Mouse (Mus musculus): Measurements from ENCODE around the gene Heg1.
A peak's percentile ranks its signal among the peaks of the same experiment; 100 is the strongest.

The Heg1 gene

DNA sequence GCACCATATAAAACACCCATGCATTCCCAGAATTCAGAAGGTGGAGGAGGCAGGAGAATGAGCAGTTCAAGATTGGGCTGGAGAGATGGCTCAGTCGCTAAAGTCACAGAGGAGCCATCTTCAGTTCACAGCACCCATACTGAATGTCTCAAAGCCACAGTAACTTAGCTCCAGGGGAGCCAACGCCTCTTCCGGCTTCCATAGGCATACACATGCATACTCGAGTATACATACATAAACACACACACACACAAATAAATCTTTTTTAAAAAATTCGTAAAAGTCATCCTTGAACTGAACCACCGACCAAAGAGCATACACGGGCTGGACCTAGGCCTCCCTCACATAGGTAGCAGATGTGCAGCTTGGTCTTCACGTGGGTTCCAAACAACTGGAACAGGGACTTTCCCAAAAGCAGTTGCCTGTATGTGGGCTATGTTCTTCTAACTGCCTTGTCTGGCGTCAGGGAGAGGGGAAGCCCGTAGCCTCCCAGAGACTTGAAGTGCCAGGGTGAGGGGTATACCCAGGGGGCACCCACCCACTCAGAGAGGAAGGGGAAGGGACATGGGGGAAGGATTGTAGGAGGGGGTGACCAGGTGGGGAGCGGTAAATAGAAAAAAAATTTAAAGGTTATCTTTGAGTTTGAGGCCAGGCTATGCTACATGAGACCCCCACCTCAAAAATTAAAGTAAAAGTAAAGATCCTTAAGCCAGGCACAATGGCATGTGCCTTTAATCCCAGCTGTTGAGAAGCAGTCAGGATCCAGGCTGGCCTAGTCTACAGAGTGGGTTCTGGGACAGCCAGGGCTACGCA lies 24.6 kb downstream of the Heg1 start:
- no peak for DNase-seq

DNA sequence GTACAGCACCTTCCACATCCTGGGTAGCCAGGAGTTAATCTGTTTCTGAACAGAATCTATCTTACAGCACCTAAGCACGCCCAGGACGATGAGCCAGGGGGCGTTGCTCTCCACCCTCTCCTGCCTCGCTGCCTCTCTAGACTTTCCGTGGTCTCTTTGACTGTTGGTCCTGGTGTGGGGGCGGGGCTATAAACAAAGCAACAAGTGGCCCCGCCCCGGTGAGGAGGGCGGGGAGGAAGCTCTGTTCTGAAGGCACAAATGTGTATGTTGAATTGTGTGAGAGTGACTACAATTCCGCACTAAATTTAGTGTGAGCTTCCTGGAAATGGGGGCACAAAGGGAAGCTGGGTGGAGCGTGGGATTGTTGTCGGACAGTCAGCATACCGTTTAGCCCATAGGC lies 30.1 kb downstream of the Heg1 start:
- DNase-seq: peak; percentile 77 to 89

DNA sequence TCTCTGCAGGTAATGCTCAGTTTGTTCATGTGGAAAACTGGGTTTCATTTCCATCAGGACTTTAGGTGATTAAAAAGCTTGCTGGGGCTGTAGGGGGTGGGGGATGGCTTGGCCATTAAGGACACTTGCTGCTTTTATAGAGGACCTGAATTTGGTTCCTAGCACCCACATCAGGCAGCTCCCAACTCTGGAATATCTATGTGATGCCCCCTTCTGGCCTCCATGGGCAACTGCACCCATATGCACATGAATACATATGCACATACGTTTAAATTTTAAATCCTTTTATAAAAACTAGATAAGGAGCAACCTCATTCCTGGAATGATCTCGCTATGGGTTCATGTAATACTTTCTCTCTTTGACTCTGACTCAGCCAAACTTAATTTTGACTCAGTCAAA lies 39.1 kb downstream of the Heg1 start:
- DNase-seq: no peak

DNA sequence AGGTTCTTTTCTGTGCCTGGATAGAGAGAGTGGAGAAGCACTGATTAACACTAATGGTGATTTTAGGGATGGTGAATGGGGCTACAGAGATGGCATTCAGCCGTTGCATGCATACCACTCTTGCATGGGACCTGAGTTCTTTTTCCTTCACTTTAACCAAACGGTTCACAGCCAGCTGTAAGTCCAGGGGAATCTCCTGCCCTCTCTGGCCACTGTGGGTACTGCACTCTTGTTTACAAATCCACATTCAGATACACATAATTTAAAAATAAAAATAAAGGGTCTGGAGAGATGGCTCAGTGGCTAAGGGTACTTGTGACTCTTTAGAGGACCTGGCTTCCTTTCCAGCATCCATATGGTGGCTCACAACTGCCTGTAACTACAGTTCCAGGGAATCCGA lies 39.8 kb downstream of the Heg1 start:
- no peak for DNase-seq

DNA sequence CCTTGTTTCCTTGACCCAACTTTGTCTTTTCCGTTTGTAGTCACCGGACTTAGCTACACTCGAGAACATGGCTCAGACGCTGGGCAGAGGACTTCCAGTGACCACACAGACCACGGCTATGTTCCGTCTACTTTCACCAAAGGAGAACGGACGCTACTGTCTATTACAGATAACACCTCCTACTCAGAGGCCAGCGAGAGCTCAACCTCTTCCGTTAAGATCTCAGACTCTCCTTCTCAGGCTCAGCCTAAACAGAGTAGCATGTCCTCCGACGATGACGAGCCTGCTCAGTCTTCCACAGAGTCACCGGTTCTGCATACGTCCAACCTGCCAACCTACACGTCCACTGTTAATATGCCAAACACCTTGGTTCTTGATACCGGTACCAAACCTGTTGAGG lies 42.1 kb downstream of the Heg1 start:
- DNase-seq: no peak

DNA sequence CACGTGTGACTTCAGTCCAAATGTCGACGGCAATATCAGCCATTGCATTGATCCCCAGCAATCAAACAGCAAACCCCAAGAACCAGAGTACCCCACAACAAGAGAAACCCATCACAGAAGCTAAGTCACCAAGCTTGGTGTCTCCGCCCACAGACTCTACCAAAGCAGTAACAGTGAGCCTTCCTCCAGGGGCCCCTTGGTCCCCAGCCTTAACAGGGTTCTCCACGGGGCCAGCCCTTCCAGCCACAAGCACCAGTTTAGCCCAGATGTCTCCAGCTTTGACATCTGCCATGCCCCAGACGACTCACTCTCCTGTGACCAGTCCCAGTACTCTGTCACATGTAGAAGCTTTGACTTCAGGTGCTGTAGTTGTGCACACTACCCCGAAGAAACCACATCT lies 42.7 kb downstream of the Heg1 start:
- no peak for DNase-seq

DNA sequence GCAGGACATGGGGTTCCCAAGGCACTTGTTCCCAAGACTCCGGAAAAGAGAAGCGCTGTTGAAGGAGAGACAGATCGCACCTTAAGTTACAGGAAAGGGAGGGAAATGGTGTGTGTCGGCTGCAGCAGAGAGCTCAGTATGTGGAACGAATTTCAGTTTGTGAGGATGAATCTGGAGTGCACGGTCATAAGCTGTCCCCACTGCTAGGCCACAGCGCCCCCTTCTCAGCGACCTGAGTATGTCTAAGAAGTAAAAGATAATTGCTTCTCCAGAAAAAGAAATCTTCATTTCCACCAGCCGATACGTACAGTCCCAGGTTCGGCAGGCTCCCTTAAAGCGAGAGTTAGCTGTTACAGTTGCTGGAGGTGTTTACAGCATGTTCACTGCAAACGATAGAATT lies 44.3 kb downstream of the Heg1 start:
- DNase-seq: no peak

DNA sequence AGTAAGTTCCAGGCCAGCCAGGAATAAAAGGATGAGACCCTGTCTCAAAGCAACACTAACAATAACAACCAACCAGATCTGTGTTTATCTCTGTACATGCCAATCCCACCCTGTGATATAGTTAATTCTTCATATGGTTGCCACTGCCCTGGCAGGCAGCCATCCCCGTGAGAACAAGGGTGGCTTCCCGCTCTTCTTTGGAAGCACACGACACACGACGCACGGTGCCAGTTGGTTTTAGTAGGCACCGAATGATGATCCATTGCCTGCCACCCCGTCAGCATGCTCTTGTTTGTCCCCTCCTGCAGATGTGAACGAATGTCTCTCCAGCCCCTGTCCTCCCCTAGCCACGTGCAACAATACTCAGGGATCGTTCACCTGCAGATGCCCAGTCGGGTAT lies 47.1 kb downstream of the Heg1 start:
- DNase-seq: no peak

DNA sequence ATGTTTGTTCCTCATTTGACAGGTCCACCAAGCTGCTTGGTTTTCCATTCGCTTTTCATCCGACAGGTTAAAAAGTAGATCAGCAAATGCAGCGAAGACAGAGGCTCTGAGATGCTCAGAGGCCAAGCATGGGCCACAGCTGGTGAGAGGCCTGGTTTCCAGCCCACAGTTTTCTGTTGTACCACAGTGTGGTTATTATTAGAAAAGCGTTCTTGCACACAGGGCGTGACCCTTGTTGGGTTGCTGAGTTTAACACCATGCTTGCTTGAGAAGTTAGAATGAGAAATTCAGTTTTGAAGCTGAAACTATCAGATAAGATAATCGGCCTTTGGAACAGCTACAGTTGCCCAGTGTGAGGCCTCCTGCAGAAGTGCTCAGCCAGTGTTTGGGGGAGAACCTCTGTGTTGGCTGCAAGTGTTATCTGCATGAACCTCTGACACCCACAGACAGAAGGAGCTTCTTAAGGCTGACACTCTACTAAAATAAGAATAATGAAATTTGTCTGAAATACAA lies 48.1 kb downstream of the Heg1 start:
- DNase-seq: no peak

DNA sequence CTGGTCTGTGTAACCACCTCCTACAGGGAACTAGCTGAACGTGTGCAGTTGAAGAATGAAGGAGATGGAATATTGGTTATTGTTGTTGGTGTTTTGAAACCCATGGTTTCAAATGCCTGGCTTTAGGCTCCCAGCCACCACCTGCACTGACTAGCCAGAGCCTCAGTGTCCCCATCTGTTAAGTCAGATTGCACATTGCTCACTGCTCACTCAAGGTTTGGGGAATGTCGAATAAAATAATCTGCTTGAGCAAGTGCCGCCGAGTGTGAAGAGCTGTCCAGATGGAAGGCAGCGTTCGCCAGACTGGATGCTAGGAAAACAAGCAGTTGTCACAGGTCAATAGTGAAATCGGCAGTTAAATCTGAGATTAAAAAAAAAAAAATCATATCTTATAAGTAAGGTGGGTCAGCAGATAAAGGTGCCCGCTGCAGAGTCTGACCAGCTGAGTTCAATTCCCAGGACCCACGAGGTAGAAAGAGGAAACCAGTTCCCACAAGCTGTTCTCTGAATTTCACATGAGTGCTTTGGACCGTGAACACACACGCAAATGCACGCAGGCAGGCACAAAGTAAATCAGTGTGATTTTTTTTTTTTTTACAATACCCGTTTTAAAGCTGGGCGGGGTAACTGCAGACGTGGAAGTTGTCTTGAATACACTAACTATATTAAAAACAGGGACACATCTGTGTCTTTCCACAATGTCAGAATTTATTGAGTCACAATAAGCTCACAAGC lies 48.8 kb downstream of the Heg1 start:
- DNase-seq: no peak

DNA sequence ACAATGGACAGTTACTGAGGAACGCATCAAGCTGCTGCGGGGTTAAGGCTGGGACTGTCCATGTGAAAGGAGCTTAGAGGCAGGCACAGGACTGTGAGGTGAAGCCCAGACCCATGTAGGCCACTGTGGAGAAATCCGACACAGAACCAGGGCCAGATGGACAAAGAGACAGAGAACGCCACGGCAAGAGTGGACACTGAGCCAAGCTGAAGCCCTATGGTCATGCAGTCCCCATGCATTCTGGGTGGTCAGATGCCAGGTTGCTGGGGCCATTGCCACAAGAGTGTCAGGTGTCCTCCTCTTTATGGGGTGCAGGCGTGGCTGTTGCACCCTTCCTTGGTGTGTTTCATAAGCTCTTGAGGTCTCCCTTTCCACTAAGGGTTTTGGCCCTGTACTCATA lies 49.7 kb downstream of the Heg1 start:
- no peak for DNase-seq

DNA sequence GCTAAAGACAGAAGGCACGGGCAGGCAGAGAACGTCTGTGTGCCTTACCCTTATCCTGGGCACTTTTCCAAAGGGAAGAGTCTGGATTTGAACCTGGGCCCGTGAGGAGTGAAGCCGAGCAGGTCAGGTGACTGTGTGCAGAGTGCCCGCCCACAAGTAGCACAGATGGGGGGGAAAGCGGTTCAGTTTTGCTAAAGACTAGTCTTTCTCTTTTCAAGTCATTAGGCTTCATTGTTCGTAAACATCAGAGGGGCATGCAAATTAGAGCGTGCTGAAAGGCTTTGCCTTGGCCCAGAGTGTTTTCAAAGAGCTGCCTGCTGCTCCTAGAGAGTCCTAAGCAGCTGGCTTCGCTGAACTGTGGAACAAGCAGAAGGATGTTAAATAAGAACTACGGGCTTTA lies 50.4 kb downstream of the Heg1 start:
- no peak for DNase-seq

DNA sequence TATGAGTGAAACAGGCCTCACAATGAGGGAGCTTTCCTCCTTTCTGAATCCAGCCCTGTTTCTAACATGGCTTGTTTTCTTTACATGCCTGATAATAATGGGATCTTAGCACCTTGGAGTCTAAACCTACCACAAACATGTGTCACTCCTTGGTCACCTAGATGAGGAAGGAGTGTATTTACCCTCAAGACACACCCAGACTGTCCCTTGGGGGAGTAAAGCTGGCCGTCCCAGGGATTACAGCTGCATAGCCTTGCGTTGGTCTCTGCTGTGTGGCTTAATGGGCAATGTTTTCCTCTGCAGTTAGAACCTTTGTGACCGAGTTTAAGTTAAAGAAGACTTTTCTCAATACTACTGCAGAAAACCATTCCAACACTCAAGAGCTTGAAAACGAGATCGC lies 51.1 kb downstream of the Heg1 start:
- DNase-seq: no peak

DNA sequence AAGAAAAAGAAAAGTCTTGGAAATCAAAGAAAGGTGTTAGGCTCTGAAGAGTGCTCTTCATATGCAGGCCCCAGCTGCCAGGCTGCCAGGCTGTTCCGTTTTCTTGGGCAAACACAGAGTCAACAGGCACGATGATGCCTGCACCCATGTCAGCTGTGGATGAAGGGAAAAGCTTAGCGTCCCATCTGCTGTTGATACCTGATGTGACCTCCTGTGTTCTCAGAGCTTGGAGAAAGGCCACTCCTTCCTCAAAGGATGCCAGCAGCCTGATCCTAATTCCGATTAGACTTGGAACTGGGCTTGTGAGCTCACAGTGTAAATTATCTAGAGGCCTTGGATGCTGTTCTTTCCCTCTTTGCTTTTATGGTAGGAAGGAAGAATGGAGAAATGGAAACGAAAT lies 51.6 kb downstream of the Heg1 start:
- DNase-seq: no peak

DNA sequence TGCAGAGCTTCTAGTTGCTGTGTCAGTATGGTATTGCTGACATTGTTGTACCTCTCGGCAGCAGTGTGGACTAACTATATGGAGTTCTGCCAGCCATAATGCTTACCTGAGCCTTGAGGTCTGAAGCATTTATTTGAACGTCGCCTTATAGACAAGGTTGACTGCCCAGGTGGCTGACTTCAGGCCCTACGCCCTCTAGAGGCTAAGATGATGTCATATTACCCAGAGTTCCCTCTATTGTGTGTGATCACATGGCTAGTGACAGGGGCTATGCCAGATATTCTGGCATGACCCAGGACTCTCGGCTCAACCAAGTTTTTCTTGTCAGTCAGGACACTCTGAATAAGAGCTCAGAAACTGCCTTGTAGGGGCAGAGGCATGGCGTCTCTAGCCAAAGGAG lies 52.6 kb downstream of the Heg1 start:
- DNase-seq: no peak

DNA sequence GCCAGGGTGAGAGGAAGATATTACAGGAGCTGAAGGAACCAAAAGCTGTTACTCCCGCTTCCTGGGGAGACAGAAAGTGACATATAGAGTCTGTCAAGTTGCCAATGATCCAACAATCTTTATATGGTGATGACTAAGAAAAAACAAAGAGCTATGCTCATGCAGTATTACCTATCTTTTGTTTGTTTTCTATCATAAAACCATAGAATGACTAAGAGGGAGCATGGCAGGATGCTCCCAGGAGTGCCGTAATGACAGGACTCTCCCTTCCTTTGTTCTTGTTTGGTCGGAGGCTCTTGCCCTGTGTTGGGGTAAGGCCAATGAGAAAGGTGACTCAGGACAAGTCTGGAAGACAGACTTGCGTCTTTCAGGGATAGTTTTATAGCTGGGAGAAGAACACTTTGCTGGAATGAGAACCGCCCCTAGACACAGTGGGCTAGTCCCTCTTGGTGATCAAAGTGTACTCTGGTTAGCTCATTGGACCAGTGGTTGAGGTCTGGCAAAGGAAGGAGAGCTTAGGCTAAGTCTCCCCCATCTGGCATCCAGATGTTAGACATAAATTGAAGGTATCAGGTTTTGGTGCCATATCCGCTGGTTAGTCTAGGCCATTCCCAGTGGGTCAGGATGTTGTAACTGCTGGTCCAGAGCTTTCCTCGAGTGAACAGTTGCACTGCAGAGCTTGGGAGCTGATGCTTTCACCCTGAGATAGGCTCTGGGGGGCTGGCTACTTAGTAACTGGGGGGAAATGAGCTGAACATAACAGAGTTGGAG lies 55.0 kb downstream of the Heg1 start:
- DNase-seq: no peak

DNA sequence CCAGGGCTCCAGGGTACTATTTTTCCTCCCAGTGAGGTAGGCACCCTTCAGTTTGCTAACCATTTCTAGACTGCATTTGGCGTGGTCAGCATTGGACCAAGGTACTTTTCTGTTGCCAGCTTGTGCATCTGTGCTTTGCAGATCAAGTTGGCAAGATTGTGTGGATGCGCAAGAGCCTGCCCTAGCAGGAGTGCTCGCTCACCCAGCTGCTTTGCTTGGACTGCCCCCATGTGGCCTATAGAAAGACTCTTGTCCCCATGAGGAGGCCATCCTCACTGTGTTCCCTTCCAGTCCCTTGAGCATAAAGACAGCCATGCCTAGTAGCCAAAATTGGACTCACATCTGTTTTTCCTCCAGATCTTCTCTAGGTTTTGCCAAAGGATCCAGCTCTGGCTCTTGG lies 55.6 kb downstream of the Heg1 start:
- no peak for DNase-seq

DNA sequence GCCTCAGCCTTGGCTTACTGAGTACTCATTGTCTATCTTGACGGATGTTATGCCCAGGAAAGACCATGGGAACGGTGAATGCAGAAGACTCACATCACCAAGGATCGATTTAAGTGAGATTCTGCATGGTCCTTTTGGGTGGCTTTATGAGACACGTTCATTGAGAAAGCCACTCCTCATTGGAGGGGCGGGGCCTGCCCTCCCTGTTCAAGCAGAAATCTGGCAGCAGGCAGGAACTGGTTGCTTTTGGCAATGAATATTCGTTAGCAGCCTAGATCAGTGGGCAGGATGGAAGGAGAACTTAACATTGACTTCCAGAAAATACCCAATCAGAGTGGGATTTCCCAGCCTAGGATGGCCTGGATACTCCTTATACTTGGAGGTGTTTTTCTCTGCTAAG lies 56.2 kb downstream of the Heg1 start:
- DNase-seq: no peak

DNA sequence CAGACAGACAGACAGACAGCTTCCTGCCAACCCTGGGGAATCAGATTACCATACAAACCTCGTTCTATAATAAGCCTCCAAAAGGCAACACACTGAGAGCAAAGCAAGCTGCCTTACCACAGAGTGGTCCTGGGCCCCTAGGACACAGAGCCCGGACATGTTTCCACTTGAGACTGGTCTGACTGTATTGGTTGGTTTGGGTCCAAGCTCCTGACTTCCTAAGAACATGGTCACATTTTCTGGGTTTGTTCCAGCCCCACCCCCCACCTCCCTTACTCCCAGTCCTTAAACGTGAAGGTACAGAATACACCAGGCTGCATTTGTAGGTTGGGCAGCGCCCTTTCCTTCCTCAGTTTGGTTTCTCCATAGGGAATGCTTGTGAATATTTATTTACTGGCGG lies 57.6 kb downstream of the Heg1 start:
- DNase-seq: no peak

DNA sequence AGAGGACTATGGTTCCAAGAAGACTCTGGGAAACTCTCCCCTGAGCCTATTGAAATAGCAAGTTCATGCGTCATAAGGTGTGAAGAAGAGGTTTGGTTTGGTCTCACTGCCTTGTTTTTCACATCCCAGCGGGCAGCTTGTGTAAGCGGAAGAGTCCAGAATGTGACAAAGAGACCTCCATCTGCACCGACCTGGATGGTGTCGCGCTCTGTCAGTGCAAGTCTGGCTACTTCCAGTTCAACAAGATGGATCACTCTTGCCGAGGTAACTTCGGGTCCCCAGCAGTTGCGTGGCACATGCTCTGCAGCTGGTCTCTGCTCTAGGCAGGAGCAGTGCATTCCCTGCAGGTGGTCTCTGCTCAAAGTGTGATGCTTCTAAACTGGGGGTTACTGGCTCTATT lies 58.1 kb downstream of the Heg1 start:
- no peak for DNase-seq

DNA sequence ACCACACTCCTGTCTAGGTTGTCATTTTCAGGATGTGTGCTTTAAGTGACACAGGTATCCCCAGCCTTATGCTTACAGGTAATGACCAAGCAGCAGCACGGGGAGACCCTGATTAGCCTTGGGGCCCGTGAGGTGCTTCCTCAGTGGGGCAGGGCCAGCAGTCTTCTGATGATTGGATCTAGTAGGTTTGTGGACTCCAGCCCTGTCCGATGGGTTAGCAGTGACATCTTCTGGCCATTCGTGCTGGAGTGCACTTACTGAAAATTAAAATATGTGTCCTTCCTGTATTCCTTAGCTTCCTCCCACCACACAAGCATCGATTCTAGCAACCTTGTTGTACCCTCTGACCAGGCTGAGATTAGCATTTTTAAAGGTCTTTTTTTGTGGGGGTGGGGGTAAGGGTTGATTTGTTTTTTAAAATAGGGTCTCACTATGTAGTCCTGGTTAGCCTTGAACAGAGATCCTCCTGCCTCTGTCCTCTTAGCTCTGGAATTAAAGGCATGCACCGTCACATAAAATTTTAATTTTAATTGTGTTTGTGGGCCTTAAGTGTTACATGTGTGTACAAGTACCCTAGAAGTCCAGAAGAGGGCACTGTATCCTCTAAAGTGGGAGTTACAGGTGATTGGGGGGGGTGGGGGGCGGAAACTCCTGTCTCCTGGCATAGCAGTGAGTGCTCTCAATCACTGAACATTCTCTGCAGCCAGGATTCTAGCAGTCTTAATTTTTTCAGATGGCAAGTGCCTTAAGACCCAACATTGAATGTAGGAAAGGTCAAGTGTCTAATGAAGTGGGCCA lies 60.7 kb downstream of the Heg1 start:
- DNase-seq: no peak

DNA sequence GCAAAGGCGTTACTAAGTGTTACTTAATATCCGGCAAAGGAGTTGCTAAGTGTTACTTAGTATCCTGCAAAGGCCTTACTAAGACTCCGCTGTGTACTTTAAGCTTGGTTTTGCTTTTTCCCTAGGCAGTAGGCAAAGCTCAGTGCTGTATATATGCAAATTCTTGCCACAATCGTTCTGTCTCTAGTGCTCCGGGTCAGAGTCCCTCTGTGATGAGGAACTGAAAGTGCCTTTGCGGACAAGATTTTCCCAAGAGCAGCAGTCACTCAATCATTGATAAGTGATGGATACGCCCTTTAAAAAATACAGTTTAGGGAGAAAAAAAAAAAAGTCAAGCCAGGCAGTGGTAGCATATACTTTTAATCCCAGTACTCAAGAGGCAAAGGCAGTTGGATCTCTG lies 61.3 kb downstream of the Heg1 start:
- no peak for DNase-seq
